Mouse (Mus musculus) lung, postnatal 0 days (tissue): ENCODE results near the gene Akap7. TPM values are rescaled to one million over a fixed set of nuclear protein-coding genes. Genes with fewer than 3 reads are reported as not detected.

ENCODE experiments used
- ATAC-seq: fragments of 200-750 bp; cut with Nextera tagmentation; 2 replicates; pipeline ENCODE4 v1.8.0; 2017; ENCODE audit warnings: moderate library complexity
- DNase-seq: peaks from one replicate; pipeline ENCODE4 v3.0.0-alpha.2; 2016; ENCODE audit warnings: low spot score
- H3K27ac ChIP-seq: fragments of 300-500 bp; sonication (generic); 2 replicates; pipeline ENCODE4 v1.5.1; 2014; ENCODE audit warnings: antibody characterized with exemption, mild to moderate bottlenecking, low read length, mixed read lengths
- H3K27me3 ChIP-seq: fragments of 300-500 bp; sonication (generic); replicated peaks from 2 replicates; pipeline ENCODE4 v1.6.1; 2014; ENCODE audit warnings: low read length, mixed read lengths; ENCODE audit not compliant: insufficient read depth
- H3K36me3 ChIP-seq: fragments of 300-500 bp; sonication (generic); 2 replicates; pipeline ENCODE4 v1.6.1; 2014; ENCODE audit warnings: low read length, mixed read lengths; ENCODE audit not compliant: insufficient read depth
- H3K4me1 ChIP-seq: fragments of 300-500 bp; sonication (generic); 2 replicates; pipeline ENCODE4 v1.6.1; 2014; ENCODE audit warnings: antibody characterized with exemption, low read depth, low read length, mixed read lengths; ENCODE audit not compliant: insufficient read depth
- H3K4me2 ChIP-seq: fragments of 300-500 bp; sonication (generic); replicated peaks from 2 replicates; pipeline ENCODE4 v1.6.1; 2014; ENCODE audit warnings: low read depth, mild to moderate bottlenecking, low read length, moderate library complexity, mixed read lengths
- H3K4me3 ChIP-seq: fragments of 300-500 bp; sonication (generic); 2 replicates; pipeline ENCODE4 v1.5.1; 2014; ENCODE audit warnings: low read depth, low read length
- H3K9ac ChIP-seq: fragments of 300-500 bp; sonication (generic); replicated peaks from 2 replicates; pipeline ENCODE4 v1.6.1; 2014; ENCODE audit warnings: low read depth, mild to moderate bottlenecking
- H3K9me3 ChIP-seq: fragments of 300-500 bp; sonication (generic); 2 replicates; pipeline ENCODE4 v1.6.1; 2016; ENCODE audit warnings: low read length, mixed read lengths
- CTCF ChIP-seq: IDR thresholded peaks from 2 replicates; pipeline ENCODE4 v1.5.1; 2016; ENCODE audit warnings: antibody characterized with exemption, mild to moderate bottlenecking
- EP300 ChIP-seq: IDR thresholded peaks from 2 replicates; pipeline ENCODE4 v1.6.1; 2016; ENCODE audit warnings: antibody characterized with exemption, mild to moderate bottlenecking, control low read depth
- WGBS: fragments of 180-500 bp; shearing (Covaris S2); extraction: QIAGEN DNeasy Blood & Tissue Kit; methylation state at CpG from one replicate; pipeline ENCODE4 v1.1.7; 2014; 5-methylcytosine and 5-hydroxymethylcytosine counted together
- polyA plus RNA-seq: library from polyadenylated mRNA; unstranded; fragments of >200 nt; fragmentation: Nextera tagmentation; extraction: Ambion mirVana; gene quantifications from 2 replicates; pipeline ENCODE4 v1.2.1, GENCODE M21; 2015

The Akap7 gene
- polyA plus RNA-seq, 1 experiment from 2014 or later, result 46.3 TPM

- TF ChIP-seq EP300 (no peak), CTCF (no peak)
- H3K4me1 ChIP-seq, result peaks cover 6% of the 10 kb centered on the region; the same call in 1 of the 2 replicates
- WGBS, result 29% methylated on average over 8 of the region's 8 CpGs
- ATAC-seq (no peak), DNase-seq (no peak)
- no peaks in the 10 kb centered on the region for H3K36me3 ChIP-seq
- H3K27me3 ChIP-seq, result no peaks in the 10 kb centered on the region
- peak overlapping the region; percentile 69 for H3K4me2 ChIP-seq
- peak overlapping the region; percentile 74 for H3K9ac ChIP-seq
- peak overlapping the region; percentile 75 for H3K4me3 ChIP-seq
- peak overlapping the region; percentile 93 for H3K27ac ChIP-seq
- no peaks in the 10 kb centered on the region for H3K9me3 ChIP-seq
These were observed 11.4 kb downstream of the Akap7 start for GRCm38 (mm10) chr10:25296286-25296656.

DNA sequence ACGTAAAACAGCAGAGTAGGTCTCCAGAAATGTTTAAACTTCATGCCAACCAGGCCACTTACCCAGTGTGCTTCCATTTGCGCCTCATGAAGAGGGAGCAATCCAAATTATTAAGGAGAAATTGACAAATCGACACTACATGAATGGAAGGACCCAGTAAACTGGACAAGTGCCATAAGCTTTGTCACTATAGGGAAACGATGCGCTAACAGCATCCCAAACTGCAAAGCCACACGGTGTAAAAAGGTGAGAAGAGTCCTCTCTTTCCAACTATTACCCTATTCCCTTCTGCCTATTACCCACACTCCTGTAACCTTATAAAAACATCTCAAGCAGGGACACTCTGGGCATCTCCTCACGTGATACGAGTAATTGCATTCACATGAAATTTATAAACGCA lies 11.8 kb downstream of the Akap7 start:
- ATAC-seq, result no peak
- DNase-seq, result no peak
- Histone ChIP-seq H3K36me3 (no peaks in the 10 kb centered on the region), H3K4me1 (peaks cover 6% of the 10 kb centered on the region; the same call in 1 of the 2 replicates), H3K27ac (no peak overlapping the region), H3K4me2 (no peak overlapping the region), H3K9ac (no peak overlapping the region), H3K4me3 (no peak overlapping the region), H3K9me3 (no peaks in the 10 kb centered on the region), H3K27me3 (no peaks in the 10 kb centered on the region)
- 75% methylated on average over 9 of the region's 9 CpGs for WGBS
- no peak for TF ChIP-seq EP300
- TF ChIP-seq CTCF, result no peak

DNA sequence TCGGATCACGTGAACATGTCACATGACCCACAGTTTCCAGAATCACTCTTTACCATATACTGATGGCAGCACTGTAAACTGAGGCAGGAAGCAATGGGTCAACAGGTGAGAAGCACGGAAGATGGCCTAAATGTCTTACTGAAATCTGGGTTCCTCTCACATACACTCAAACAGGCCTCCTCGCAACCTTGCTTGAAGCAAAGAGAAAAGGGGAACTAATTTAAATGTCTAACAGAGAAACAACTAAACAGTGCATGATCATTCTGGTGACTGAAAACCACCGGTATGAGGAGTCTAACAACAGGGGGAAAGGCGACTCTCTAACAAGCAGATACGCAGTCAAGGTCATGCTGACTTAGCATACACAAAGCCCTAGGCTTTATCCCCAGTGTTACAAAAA lies 12.7 kb downstream of the Akap7 start:
- H3K36me3 ChIP-seq, result no peaks in the 10 kb centered on the region

GRCm38 (mm10) chr10:25293796-25294195 lies 13.9 kb downstream of the Akap7 start:
- H3K27ac ChIP-seq, result no peak overlapping the region
- no peaks in the 10 kb centered on the region for H3K36me3 ChIP-seq
- H3K4me3 ChIP-seq, result no peak overlapping the region
- WGBS, result 89% methylated on average over 3 of the region's 3 CpGs
- ATAC-seq, result no peak
- H3K4me1 ChIP-seq, result peaks cover 6% of the 10 kb centered on the region; the same call in 1 of the 2 replicates
- DNase-seq, result no peak
- no peaks in the 10 kb centered on the region for H3K27me3 ChIP-seq
- H3K4me2 ChIP-seq, result no peak overlapping the region
- H3K9me3 ChIP-seq, result no peaks in the 10 kb centered on the region
- no peak overlapping the region for H3K9ac ChIP-seq
- TF ChIP-seq CTCF, result no peak

More for the DNA sequence above, 12.7 kb downstream of the Akap7 start:
- Histone ChIP-seq H3K4me1 (peaks cover 6% of the 10 kb centered on the region; the same call in 1 of the 2 replicates), H3K9ac (no peak overlapping the region), H3K9me3 (no peaks in the 10 kb centered on the region), H3K4me2 (no peak overlapping the region), H3K4me3 (no peak overlapping the region), H3K27me3 (no peaks in the 10 kb centered on the region), H3K27ac (no peak overlapping the region)
- DNase-seq, result no peak
- WGBS, result 79% methylated on average over 7 of the region's 7 CpGs
- TF ChIP-seq CTCF (no peak), EP300 (no peak)
- no peak for ATAC-seq

GRCm38 (mm10) chr10:25291053-25291452 lies 16.6 kb downstream of the Akap7 start:
- Histone ChIP-seq H3K9ac (no peak overlapping the region), H3K27me3 (no peaks in the 10 kb centered on the region), H3K4me2 (no peak overlapping the region), H3K27ac (peak overlapping the region; percentile 54; the same call in 1 of the 2 replicates), H3K9me3 (no peaks in the 10 kb centered on the region), H3K4me1 (no peaks in the 10 kb centered on the region), H3K36me3 (no peaks in the 10 kb centered on the region), H3K4me3 (no peak overlapping the region)
- 30% methylated on average over 4 of the region's 4 CpGs for WGBS
- no peak for TF ChIP-seq CTCF
- peak; percentile 91 for TF ChIP-seq EP300
- DNase-seq (peak; percentile 81), ATAC-seq (peak; percentile 98)

GRCm38 (mm10) chr10:25285100-25285811 lies 22.4 kb downstream of the Akap7 start:
- 41% methylated on average over 11 of the region's 11 CpGs for WGBS
- Histone ChIP-seq H3K27ac (no peak overlapping the region), H3K4me2 (no peak overlapping the region), H3K9me3 (no peaks in the 10 kb centered on the region), H3K9ac (no peak overlapping the region), H3K27me3 (no peaks in the 10 kb centered on the region), H3K36me3 (no peaks in the 10 kb centered on the region), H3K4me1 (no peaks in the 10 kb centered on the region), H3K4me3 (no peak overlapping the region)
- TF ChIP-seq CTCF, result no peak
- peak; percentile 72 for TF ChIP-seq EP300
- peak; percentile 86 for ATAC-seq
- peak; percentile 63 for DNase-seq
